Mouse (Mus musculus) forebrain, embryonic 13.5 days (tissue): Measurements from ENCODE around the gene Phrf1. TPM values are rescaled to one million over a fixed set of nuclear protein-coding genes. Genes with fewer than 3 reads are reported as not detected.
A peak's percentile ranks its signal among the peaks of the same experiment; 100 is the strongest.
"Not testable (repeated sequence)": the region's sequence is repeated elsewhere in the genome, so short reads cannot be mapped to it uniquely, and the experiment has no call there.

Source experiments
- ATAC-seq: fragments of 200-750 bp; cut with Nextera tagmentation; 2 replicates; pipeline ENCODE4 v1.8.0; 2017
- H3K27ac ChIP-seq: fragments of 300-500 bp; sonication (generic); 2 replicates; pipeline ENCODE4 v1.5.1; 2015; ENCODE audit warnings: inconsistent platforms, mild to moderate bottlenecking, moderate library complexity
- H3K27me3 ChIP-seq: fragments of 300-500 bp; sonication (generic); 2 replicates; pipeline ENCODE4 v1.6.1; 2015; ENCODE audit warnings: mild to moderate bottlenecking, inconsistent platforms
- H3K36me3 ChIP-seq: fragments of 300-500 bp; sonication (generic); 2 replicates; pipeline ENCODE4 v1.6.1; 2015; ENCODE audit warnings: mild to moderate bottlenecking, inconsistent platforms; ENCODE audit not compliant: poor library complexity, severe bottlenecking
- H3K4me1 ChIP-seq: fragments of 300-500 bp; sonication (generic); 2 replicates; pipeline ENCODE4 v1.6.1; 2015; ENCODE audit warnings: inconsistent platforms
- H3K4me2 ChIP-seq: fragments of 300-500 bp; sonication (generic); 2 replicates; pipeline ENCODE4 v1.6.1; 2015; ENCODE audit warnings: inconsistent platforms, mild to moderate bottlenecking, moderate library complexity
- H3K4me3 ChIP-seq: fragments of 300-500 bp; sonication (generic); 2 replicates; pipeline ENCODE4 v1.5.1; 2015; ENCODE audit warnings: mild to moderate bottlenecking, inconsistent platforms
- H3K9ac ChIP-seq: fragments of 300-500 bp; sonication (generic); 2 replicates; pipeline ENCODE4 v1.6.1; 2015; ENCODE audit warnings: mild to moderate bottlenecking, inconsistent platforms
- H3K9me3 ChIP-seq: fragments of 300-500 bp; sonication (generic); replicated peaks from 2 replicates; pipeline ENCODE4 v1.6.1; 2016; ENCODE audit warnings: inconsistent platforms
- WGBS: fragments of 180-500 bp; shearing (Covaris S2); methylation state at CpG from one replicate; pipeline ENCODE4 v1.1.7; 2015; 5-methylcytosine and 5-hydroxymethylcytosine counted together
- polyA plus RNA-seq: library from polyadenylated mRNA; unstranded; fragments of >200 nt; fragmentation: Nextera tagmentation; extraction: Ambion mirVana; gene quantifications from 2 replicates; pipeline ENCODE4 v1.2.1, GENCODE M21; 2015

The Phrf1 gene
- polyA plus RNA-seq, 1 experiment from 2014 or later, result 82.4 TPM

DNA sequence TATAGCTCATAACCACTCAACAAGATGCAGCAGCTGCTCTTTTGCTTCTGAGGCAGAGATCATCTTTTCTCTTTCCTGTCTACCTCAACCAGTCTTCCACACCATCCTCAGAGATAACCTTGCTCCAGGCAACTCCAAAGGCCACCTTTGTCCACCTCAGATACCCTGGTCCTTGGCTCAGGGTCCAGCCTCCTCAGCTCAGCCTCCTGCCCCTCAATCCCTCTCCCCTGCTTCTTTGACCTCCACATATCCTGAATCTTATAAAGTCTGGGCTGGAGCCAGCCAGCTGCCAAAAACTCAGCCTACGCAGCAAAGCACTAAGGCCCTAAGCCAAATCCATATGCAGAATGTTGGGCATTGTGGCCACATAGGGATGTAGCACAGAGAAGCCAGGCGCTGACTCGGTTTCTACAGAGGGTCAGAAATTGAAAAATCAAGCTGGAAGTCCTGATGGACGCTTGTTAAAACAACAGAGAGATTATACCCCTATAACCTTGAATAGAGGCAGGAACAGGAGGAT lies 5.8 kb upstream of the Phrf1 start:
- H3K4me3 ChIP-seq, result no peak overlapping the region
- WGBS, result 92% methylated on average over 4 of the region's 4 CpGs
- peaks cover 25% of the 10 kb centered on the region for H3K4me1 ChIP-seq
- 0 out of 2 replicates have a peak overlapping the region, but pooled peaks have one; percentile 51 for H3K9ac ChIP-seq
- H3K27ac ChIP-seq, result peak overlapping the region; percentile 74
- H3K9me3 ChIP-seq, result no peaks in the 10 kb centered on the region
- peak overlapping the region; percentile 79; the same call in 1 of the 2 replicates for H3K4me2 ChIP-seq
- ATAC-seq, result no peak
- H3K27me3 ChIP-seq, result no peaks in the 10 kb centered on the region
- peaks cover 7% of the 10 kb centered on the region for H3K36me3 ChIP-seq

DNA sequence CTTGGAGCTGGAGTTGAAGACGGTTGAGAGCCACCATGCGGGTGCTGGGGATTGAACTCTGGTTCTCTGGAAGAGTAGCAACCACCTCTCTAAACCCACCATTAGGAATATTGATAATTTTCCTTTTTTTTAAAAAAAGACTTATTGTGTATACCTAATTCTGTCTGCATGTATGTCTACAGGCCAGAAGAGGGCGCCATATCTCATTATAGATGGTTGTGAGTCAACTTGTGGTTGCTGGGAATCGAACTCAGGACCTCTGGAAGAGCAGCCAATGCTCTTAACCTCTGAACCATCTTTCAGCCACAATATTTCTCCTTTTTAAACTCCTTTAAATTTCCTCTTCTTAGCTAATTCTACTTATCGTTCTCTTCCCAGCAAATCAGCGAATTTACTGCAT lies 2.0 kb upstream of the Phrf1 start:
- ATAC-seq, result no peak
- H3K27me3 ChIP-seq, result no peaks in the 10 kb centered on the region
- H3K4me3 ChIP-seq, result no peak overlapping the region
- H3K4me1 ChIP-seq, result peaks cover 32% of the 10 kb centered on the region
- no peak overlapping the region for H3K9ac ChIP-seq
- no peak overlapping the region for H3K27ac ChIP-seq
- WGBS, result 84% methylated on average over 6 of the region's 6 CpGs
- no peaks in the 10 kb centered on the region for H3K9me3 ChIP-seq
- no peak overlapping the region for H3K4me2 ChIP-seq
- H3K36me3 ChIP-seq, result peaks cover 12% of the 10 kb centered on the region

DNA sequence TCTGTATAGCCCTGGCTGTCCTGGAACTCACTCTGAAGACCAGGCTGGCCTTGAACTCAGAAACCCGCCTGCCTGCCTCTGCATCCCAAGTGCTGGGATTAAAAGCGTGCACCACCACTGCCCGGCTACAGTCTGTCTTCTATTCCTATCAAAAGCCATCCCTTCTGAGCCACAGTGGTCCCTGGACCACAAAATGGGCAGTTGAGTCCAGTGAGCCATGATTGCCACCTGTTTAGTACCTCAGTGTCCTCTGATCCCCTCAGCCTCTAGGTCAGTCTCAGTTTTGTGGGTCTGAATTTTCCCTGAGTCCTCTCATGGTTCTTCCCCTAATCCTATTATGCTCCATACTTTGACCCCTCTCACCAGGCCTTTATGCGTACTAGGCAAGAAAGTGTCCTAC lies 788 bp upstream of the Phrf1 start:
- no peak for ATAC-seq
- Histone ChIP-seq H3K27me3 (no peaks in the 10 kb centered on the region), H3K4me1 (peaks cover 23% of the 10 kb centered on the region), H3K4me3 (peak overlapping the region; percentile 100), H3K9ac (no peak overlapping the region; the same call in 1 of the 2 replicates), H3K9me3 (no peaks in the 10 kb centered on the region), H3K36me3 (peaks cover 24% of the 10 kb centered on the region), H3K4me2 (peak overlapping the region; percentile 99; the same call in 1 of the 2 replicates), H3K27ac (peak overlapping the region; percentile 93; the same call in 1 of the 2 replicates)
- 77% methylated on average over 4 of the region's 4 CpGs for WGBS

DNA sequence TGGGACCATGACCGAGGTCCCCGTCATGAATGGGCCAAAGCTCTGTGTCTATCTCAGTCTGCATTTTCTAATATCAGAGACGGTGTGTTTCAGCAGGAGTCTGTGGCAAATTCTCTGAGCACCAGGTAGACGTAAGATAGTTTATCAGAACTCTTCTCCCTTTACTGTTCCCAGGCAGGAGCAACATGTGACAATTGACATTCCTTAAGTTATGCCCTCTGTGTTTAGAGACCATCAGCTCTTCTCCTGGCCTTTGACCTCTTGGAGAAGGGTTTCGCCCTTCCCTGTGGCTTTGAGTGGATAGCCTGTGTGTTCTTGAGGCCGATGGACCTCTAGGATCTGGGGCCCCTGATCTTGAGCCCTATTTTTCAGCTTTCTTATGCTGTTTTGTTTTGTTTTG lies 1.1 kb downstream of the Phrf1 start:
- no peaks in the 10 kb centered on the region for H3K9me3 ChIP-seq
- ATAC-seq, result no peak
- WGBS, result 65% methylated on average over 6 of the region's 6 CpGs
- H3K9ac ChIP-seq, result peak overlapping the region; percentile 98
- no peaks in the 10 kb centered on the region for H3K27me3 ChIP-seq
- H3K4me1 ChIP-seq, result peaks cover 23% of the 10 kb centered on the region
- peak overlapping the region; percentile 99 for H3K4me2 ChIP-seq
- H3K27ac ChIP-seq, result no peak overlapping the region
- peak overlapping the region; percentile 100 for H3K4me3 ChIP-seq
- H3K36me3 ChIP-seq, result peaks cover 44% of the 10 kb centered on the region

DNA sequence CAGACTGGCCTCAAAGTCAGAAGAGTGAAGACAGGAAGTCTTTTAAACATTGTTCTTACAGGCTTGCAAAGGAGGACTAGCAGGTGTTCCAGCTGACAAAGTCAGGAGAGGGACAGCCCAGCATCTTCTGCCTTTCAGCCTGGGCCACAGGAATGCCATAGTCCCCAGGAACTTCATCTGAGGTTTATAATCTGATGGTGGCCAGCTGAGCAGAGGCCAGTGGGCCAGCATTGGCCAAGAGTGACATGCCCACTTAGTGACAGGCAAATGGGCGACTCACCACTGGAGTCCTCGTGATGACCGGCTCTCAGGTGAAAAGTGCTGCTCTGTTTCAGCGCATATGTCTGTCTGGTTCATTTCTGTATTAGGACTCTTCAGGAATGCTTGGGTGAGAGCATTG lies 2.0 kb downstream of the Phrf1 start:
- Histone ChIP-seq H3K27ac (no peak overlapping the region), H3K4me2 (peak overlapping the region; percentile 99), H3K36me3 (peaks cover 52% of the 10 kb centered on the region), H3K27me3 (no peaks in the 10 kb centered on the region), H3K4me1 (peaks cover 23% of the 10 kb centered on the region), H3K9me3 (no peaks in the 10 kb centered on the region), H3K9ac (no peak overlapping the region), H3K4me3 (peak overlapping the region; percentile 100; the same call in 1 of the 2 replicates)
- 92% methylated on average over 4 of the region's 4 CpGs for WGBS
- ATAC-seq, result no peak

DNA sequence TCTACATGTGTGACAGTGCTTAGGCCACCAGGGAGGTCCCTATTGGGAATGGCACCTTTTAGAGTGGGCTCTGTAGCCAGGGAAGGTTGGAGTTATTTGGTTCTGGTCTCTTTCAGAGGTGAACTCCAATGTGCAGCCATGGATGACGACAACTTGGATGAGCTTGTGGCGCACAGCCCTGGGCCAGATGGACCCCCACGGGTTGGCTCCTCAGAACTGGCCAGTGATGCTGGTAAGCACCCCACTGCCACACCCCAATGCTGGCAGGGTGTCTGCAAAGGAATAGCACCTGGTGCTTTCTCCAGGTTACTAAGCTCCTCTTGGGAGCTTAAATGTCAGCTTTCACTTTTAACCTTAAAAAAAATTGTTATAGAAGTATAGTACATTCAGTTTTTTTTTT lies 2.5 kb downstream of the Phrf1 start:
- H3K4me1 ChIP-seq, result peaks cover 23% of the 10 kb centered on the region
- H3K36me3 ChIP-seq, result peaks cover 58% of the 10 kb centered on the region
- H3K27me3 ChIP-seq, result no peaks in the 10 kb centered on the region
- no peak for ATAC-seq
- WGBS, result 88% methylated on average over 3 of the region's 3 CpGs
- no peak overlapping the region for H3K27ac ChIP-seq
- H3K9me3 ChIP-seq, result no peaks in the 10 kb centered on the region
- no peak overlapping the region for H3K9ac ChIP-seq
- no peak overlapping the region for H3K4me2 ChIP-seq
- no peak overlapping the region for H3K4me3 ChIP-seq

DNA sequence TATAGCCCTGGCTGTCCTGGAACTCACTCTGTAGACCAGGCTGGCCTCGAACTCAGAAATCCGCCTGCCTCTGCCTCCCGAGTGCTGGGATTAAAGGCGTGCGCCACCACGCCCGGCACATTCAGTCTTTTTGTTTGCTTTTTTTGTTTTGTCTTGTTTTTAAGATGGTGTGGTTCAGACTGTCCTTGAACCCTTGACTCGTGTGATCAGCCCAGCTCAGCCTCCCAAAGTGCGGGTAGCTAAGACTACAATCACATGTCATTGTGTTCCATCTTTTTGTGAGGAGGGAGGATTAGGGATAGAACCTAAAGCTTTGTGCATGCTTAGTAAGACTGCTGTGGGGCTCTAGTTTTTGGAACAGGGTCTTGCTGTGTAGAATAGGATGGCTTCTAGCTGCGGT lies 3.0 kb downstream of the Phrf1 start:
- Histone ChIP-seq H3K27ac (no peak overlapping the region), H3K4me1 (peaks cover 23% of the 10 kb centered on the region), H3K4me2 (no peak overlapping the region), H3K36me3 (peaks cover 61% of the 10 kb centered on the region), H3K9me3 (no peaks in the 10 kb centered on the region), H3K4me3 (no peak overlapping the region), H3K9ac (no peak overlapping the region), H3K27me3 (no peaks in the 10 kb centered on the region)
- 92% methylated on average over 10 of the region's 10 CpGs for WGBS
- ATAC-seq, result no peak

DNA sequence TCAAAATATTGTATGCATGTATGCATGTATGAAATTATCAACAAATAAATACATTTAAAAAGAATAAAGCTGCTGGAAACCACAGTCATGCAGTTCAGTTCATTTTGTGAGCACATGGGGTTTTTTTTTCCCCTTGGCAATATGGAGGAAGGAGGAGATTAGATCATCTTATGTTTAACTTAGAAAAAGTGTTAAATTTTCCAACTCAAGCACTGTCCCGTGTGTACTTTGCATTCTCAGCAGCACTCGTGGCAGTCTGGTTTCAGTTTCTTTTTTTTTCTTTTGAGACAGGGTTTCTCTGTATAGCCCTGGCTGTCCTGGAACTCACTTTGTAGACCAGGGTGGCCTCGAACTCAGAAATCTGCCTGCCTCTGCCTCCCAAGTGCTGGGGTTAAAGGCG lies 21.9 kb downstream of the Phrf1 start:
- H3K36me3 ChIP-seq, result peaks cover 95% of the 10 kb centered on the region
- not testable (repeated sequence) for H3K9ac ChIP-seq, H3K27me3 ChIP-seq, ATAC-seq, H3K9me3 ChIP-seq, H3K27ac ChIP-seq, H3K4me3 ChIP-seq, H3K4me1 ChIP-seq, H3K4me2 ChIP-seq
- WGBS, result 92% methylated on average over 4 of the region's 4 CpGs

DNA sequence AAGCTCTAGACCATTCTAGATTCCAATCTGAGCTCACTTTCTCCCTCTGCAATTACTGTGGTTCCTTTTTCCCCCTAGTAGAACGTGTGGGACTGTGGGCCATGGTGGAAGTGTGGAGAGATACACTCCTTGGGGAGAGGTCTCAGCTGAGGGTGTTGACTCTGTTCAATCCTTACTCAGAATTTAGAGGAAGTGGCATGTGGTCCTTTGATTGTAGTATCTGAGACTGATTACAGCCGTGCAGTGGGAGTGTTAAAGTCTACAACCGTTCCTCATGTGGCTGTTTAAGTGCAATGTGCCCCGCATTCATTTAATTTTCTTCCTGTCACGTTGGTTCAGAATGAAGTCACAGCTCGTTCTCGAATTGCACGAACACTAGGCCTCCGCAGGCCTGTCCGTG lies 27.6 kb downstream of the Phrf1 start:
- 94% methylated on average over 10 of the region's 10 CpGs for WGBS
- Histone ChIP-seq H3K4me2 (no peak overlapping the region), H3K9ac (no peak overlapping the region), H3K27ac (no peak overlapping the region), H3K4me1 (no peaks in the 10 kb centered on the region), H3K27me3 (no peaks in the 10 kb centered on the region), H3K36me3 (peaks cover 95% of the 10 kb centered on the region), H3K9me3 (no peaks in the 10 kb centered on the region), H3K4me3 (no peak overlapping the region)
- ATAC-seq, result no peak

DNA sequence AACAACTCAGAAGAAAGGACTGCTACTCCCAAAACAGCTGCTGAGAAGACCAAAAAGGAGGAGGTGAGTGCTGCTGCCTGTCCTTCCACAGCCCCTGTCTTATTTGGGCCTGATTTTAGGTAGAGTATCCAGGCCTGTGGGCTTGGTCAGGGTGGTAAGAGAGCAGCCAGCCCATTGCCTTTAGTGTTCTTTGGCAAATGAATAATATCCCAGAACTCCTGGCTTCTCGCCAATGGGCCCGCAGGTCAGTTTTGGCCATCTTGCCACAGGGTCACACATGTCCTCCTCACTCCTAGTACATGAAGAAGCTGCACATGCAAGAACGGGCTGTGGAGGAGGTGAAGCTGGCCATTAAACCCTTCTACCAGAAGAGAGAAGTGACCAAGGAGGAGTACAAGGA lies 32.9 kb downstream of the Phrf1 start:
- ATAC-seq, result no peak
- Histone ChIP-seq H3K4me1 (peaks cover 12% of the 10 kb centered on the region), H3K36me3 (peaks cover 80% of the 10 kb centered on the region), H3K27ac (no peak overlapping the region), H3K4me3 (no peak overlapping the region), H3K9me3 (no peaks in the 10 kb centered on the region), H3K27me3 (no peaks in the 10 kb centered on the region), H3K4me2 (no peak overlapping the region), H3K9ac (no peak overlapping the region)
- 95% methylated on average over 3 of the region's 3 CpGs for WGBS

DNA sequence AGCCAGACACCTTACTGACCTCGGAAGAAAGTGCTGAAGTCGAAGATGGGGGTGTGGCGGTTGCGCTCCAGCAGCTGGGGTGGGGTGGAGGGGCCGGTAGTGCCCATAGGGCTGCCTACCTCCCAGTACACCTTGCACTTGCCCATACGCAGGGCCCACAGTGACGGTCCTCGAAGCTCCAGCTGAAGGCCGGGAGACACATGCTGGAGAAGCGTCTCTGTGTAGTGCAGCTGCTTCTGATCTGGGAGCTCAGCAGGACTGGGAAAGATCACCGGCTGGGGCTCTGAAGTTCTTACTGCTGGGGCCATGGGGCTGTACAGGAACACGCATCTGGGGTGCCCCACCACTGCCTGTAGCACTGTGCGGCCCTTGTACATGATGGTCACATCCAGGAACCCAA lies 35.1 kb downstream of the Phrf1 start:
- Histone ChIP-seq H3K4me3 (no peak overlapping the region), H3K27ac (no peak overlapping the region), H3K9me3 (no peaks in the 10 kb centered on the region), H3K9ac (no peak overlapping the region), H3K4me1 (peaks cover 12% of the 10 kb centered on the region), H3K36me3 (peaks cover 58% of the 10 kb centered on the region), H3K27me3 (no peaks in the 10 kb centered on the region), H3K4me2 (no peak overlapping the region)
- WGBS, result 91% methylated on average over 13 of the region's 13 CpGs
- ATAC-seq, result no peak

DNA sequence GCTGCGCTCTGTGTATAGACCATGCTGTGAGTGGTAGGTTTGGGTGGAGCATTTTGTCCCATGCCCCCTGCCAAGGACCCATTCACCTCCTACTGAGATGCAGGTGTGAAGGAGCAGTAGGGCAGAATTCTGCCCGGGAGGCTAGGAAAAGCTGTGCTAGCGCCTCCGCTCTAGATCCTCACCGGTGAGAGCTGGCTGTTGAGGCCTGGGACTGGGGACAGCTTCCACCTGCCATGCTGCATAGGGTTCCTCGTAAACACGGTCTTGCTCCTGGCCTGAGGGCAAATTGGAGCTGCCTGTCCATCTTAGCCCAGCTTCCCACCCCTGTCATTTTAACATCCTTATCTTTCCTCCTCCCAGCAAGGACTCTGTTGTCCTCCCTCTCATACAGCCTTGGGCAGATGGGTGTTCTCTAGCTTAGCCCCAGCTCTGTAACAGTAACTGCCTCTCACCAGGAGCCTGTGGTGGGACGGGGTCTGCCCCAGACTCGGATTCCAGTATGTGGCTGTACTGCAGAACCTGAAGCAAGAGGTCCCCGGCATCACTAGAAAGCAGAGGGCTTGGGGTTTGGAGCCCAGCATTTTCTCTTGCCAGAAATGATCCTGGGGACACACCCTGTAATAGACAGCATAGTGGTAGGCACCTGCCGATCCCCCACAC lies 35.6 kb downstream of the Phrf1 start:
- H3K9ac ChIP-seq, result no peak overlapping the region
- no peak overlapping the region for H3K27ac ChIP-seq
- peaks cover 12% of the 10 kb centered on the region for H3K4me1 ChIP-seq
- no peak overlapping the region for H3K4me3 ChIP-seq
- H3K36me3 ChIP-seq, result peaks cover 53% of the 10 kb centered on the region
- H3K9me3 ChIP-seq, result no peaks in the 10 kb centered on the region
- no peak for ATAC-seq
- H3K27me3 ChIP-seq, result no peaks in the 10 kb centered on the region
- no peak overlapping the region for H3K4me2 ChIP-seq
- 77% methylated on average over 11 of the region's 11 CpGs for WGBS
